In genomic region chr8:111569926-111570325, GRCm38 (mm10) we compare ENCODE assay signal across 24 mouse cellular contexts. TPM values are rescaled to one million over a fixed set of nuclear protein-coding genes. Genes with fewer than 3 reads are reported as not detected.
DNase-seq lines count a peak whose midpoint lies in the region; ATAC-seq and TF ChIP-seq lines count a peak whose summit lies in the region.
"Had no signal": no experiment of that assay in that cellular context is flagged by ENCODE, and none has a peak within 500 bp of the region (broad histone marks: within the 10 kb centered on the region; RNA-seq: fewer than 3 reads in every experiment).

No protein-coding gene starts in this region.

- peak overlapping the region; percentile 46 for H3K4me3 ChIP-seq in gastrocnemius, adult 2 months
- no peak overlapping the region for H3K4me3 ChIP-seq in thymus, adult 2 months (ENCODE audit: control insufficient read depth, insufficient read depth, low read length)
- no peak overlapping the region for H3K4me3 ChIP-seq in brown adipose tissue, adult 24 weeks (ENCODE audit: insufficient read depth, low read depth, low read length)
- H3K4me3 ChIP-seq: embryonic facial prominence, embryonic 10.5 days; hindbrain, embryonic 10.5 days; kidney, embryonic 15.5 days; limb, embryonic 13.5 days; liver, embryonic 12.5 days; neural tube, embryonic 15.5 days had no signal

- H3K36me3 ChIP-seq in thymus, adult 2 months (ENCODE audit: control insufficient read depth, insufficient read depth, low read length): no peaks in the 10 kb centered on the region
- H3K36me3 ChIP-seq: hindbrain, embryonic 10.5 days; limb, embryonic 13.5 days; liver, embryonic 12.5 days; neural tube, embryonic 15.5 days had no signal

- TF ChIP-seq CTCF in gastrocnemius, adult 2 months (IDR thresholded peaks at IDR 0.05): no peak
- TF ChIP-seq CTCF in thymus, adult 2 months (IDR thresholded peaks at IDR 0.05; ENCODE audit: borderline replicate concordance, control insufficient read depth, extremely low read depth, insufficient read depth, low read length, poor library complexity): no peak

- intact Hi-C loops in gastrocnemius, adult 2 months (cut with DNase I): no loop called here
- intact Hi-C loops in gastrocnemius, postnatal 14 days (cut with DNase I; ENCODE audit: low total_unique reads): no loop called here

- DNase-seq in gastrocnemius, adult 2 months: no peak
- no peak for DNase-seq in gastrocnemius, postnatal 14 days
- no peak for DNase-seq in thymus, adult 2 months
- DNase-seq in thymus, postnatal 10 days (ENCODE audit: low spot score in 2 of 2): no peak
- no peak for DNase-seq in embryo, embryonic 10 days (ENCODE audit: low spot score)
- DNase-seq in cerebellum, adult 9-11 months: no peak
- DNase-seq: adrenal gland, postnatal 25 days; cerebellum, adult 11-12 months; forebrain, postnatal 0 days; kidney, postnatal 36 days; layer of hippocampus, postnatal 36 days; lung, adult 18-20 months; lung, postnatal 10 days; right cerebral cortex, postnatal 14 days; spleen, adult 18-20 months had no signal

- WGBS in thymus, adult 2 months: 66% methylated on average over 4 of the region's 4 CpGs

- peaks cover 58% of the 10 kb centered on the region for H3K4me1 ChIP-seq in thymus, adult 2 months (replicated peaks; ENCODE audit: control insufficient read depth, insufficient read depth, low read length)
- H3K4me1 ChIP-seq in brown adipose tissue, adult 24 weeks (ENCODE audit: control insufficient read depth, insufficient read depth, insufficient read length, low read length): peaks cover 20% of the 10 kb centered on the region

- H3K27ac ChIP-seq in gastrocnemius, adult 2 months: peak overlapping the region; percentile 80
- H3K27ac ChIP-seq in thymus, adult 2 months (ENCODE audit: control insufficient read depth, insufficient read depth, low read length): peak overlapping the region; percentile 92
- peak overlapping the region; percentile 8; the same call in 1 of the 2 replicates for H3K27ac ChIP-seq in brown adipose tissue, adult 24 weeks (replicated peaks; ENCODE audit: low read depth, low read length)
- H3K27ac ChIP-seq: embryonic facial prominence, embryonic 10.5 days; hindbrain, embryonic 10.5 days; kidney, embryonic 15.5 days; limb, embryonic 13.5 days; liver, embryonic 12.5 days; neural tube, embryonic 15.5 days had no signal

- ATAC-seq in megakaryocyte-erythroid progenitor cell, adult 5-6 weeks (replicated peaks; ENCODE audit: low FRiP score, low TSS enrichment, poor library complexity, severe bottlenecking): no peak
- ATAC-seq: forebrain, postnatal 0 days; intestine, postnatal 0 days; liver, embryonic 12.5 days had no signal

- TF ChIP-seq POLR2A in thymus, adult 2 months (IDR thresholded peaks at IDR 0.05; ENCODE audit: control insufficient read depth, extremely low read depth, insufficient read depth, low read length, poor library complexity): no peak

- no peaks in the 10 kb centered on the region for H3K27me3 ChIP-seq in thymus, adult 2 months (ENCODE audit: control insufficient read depth, insufficient read depth, low read length)
- H3K27me3 ChIP-seq: kidney, embryonic 15.5 days; limb, embryonic 13.5 days; liver, embryonic 12.5 days; neural tube, embryonic 15.5 days had no signal

RNA-seq across cellular contexts. Expression of gene Znrf1, which starts 34.0 kb away (rescaled TPM):
- 10 to 100 TPM; 58.6 to 69.8 TPM for total RNA-seq in gastrocnemius, adult 2 months (2021)
- 10 to 100 TPM; 46.3 to 47.2 TPM for total RNA-seq in gastrocnemius, postnatal 14 days (2021)
- polyA plus RNA-seq in thymus, adult 2 months (2012; rRNA removed): 946 and 968 TPM in 2 replicates
- 17.6 and 24.9 TPM in 2 replicates for polyA plus RNA-seq in brown adipose tissue, adult 24 weeks (2012; ENCODE audit: insufficient read depth, insufficient read length, missing spikeins)
- total RNA-seq in megakaryocyte-erythroid progenitor cell, adult 5-6 weeks (2014; fragmentation: Nextera tagmentation): 54.1 and 55.3 TPM in 2 replicates
- 21.4 and 25.9 TPM in 2 replicates for total RNA-seq in megakaryocyte-erythroid progenitor cell, adult 5-6 weeks (2017)

RNA-seq across cellular contexts. Expression of gene Wdr59, which starts 48.0 kb away (rescaled TPM):
- 1 to 10 TPM; 7.9 to 8.2 TPM for total RNA-seq in gastrocnemius, adult 2 months (2021)
- 1 to 10 TPM; 8.2 to 9.9 TPM for total RNA-seq in gastrocnemius, postnatal 14 days (2021)
- polyA plus RNA-seq in thymus, adult 2 months (2012; rRNA removed): 9.0 and 10.1 TPM in 2 replicates
- polyA plus RNA-seq in brown adipose tissue, adult 24 weeks (2012; ENCODE audit: insufficient read depth, insufficient read length, missing spikeins): 4.5 and 4.6 TPM in 2 replicates
- 14.4 and 16.0 TPM in 2 replicates for total RNA-seq in megakaryocyte-erythroid progenitor cell, adult 5-6 weeks (2014; fragmentation: Nextera tagmentation)
- total RNA-seq in megakaryocyte-erythroid progenitor cell, adult 5-6 weeks (2017): 11.9 and 14.1 TPM in 2 replicates

Comparison
In these comparisons a context has a peak if more than half of its experiments do, and no peak if none do; other contexts are left out.
1. H3K27ac ChIP-seq: peak in every context shown above with its lines; median percentile 92 in thymus, adult 2 months; 80 in gastrocnemius, adult 2 months; 8 in brown adipose tissue, adult 24 weeks.